Mouse (Mus musculus): Measurements from ENCODE around the gene 4931406P16Rik. TPM values are rescaled to one million over a fixed set of nuclear protein-coding genes. Genes with fewer than 3 reads are reported as not detected.
"Not testable (repeated sequence)": the region's sequence is repeated elsewhere in the genome, so short reads cannot be mapped to it uniquely, and the experiment has no call there.

Gene 4931406P16Rik
- total RNA-seq (2021), result 10 to 100 TPM; 57.4 to 79.6 TPM
- long read RNA-seq, experiment 1, partial matches to known transcripts, result 0 of 4 reads
- long read RNA-seq, experiment 1, other reads (novel, unspliced or antisense), result 4 of 4 reads
- long read RNA-seq, experiment 2, partial matches to known transcripts, result 1 of 4 reads
- long read RNA-seq, experiment 2, other reads (novel, unspliced or antisense), result 2 of 4 reads

DNA sequence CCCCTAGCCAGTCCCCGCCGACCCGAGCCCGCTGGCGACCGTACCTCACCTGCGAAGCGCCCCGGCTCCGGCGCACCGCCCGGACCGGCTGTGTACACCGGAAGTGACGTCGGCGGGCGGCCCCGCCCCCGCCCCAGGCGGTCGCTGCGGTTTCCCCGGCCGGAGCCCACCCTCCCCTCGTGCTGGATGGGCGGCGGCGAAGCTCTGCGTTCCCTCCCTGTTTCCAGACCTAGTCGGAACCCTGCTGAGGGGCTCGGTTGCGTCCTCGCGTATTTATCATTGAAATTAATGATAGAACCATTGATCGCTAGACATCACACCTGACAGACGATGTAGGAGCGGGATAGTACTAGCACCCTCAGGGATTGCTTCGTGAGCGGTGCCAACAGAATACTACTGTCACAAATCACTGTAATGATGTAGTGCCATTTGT lies at the start of gene 4931406P16Rik:
4931406P16Rik (minus strand) TSS at position 109 of the 433 bp plus-strand sequence.
- DNase-seq, result peak; percentile 89 to 93

DNA sequence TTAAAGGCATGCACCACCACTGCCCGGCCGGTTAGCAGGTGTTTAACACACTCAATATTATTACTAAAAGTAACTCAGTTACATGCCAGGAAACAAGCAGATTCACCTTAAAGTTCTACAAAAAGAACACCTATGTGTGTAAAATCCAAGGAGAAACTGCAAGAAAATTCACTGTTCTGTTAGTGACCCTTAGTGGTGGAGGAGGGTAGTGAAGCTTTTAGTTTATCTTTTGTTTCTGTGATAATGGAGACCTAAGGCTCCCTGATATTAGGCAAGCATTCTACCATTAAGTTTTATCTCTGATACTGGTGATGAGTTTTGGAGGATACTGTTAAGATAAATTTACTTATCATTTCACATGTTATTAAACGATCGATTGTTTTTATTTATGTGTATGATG lies 42.3 kb upstream of the 4931406P16Rik start:
- no peak for DNase-seq

DNA sequence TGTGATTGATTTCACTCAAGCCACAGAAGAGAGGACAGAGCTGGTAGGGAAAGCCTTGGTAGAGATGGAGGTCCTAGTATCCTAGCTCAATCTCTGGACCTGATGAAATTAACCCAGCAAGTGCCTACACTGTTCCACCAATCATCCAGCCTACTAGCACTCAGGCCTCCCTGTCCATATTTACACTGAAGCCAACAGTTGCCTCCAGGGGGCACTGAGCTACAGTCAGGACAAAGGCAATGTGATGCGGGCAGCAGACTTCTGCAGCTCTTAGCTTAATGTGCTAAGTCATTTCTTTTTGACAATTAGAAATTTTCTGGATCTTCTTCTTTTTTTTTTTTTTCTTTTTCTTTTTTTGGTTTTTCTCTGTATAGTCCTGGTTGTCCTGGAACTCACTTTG lies 38.6 kb upstream of the 4931406P16Rik start:
- peak in 1 of 2 experiments; percentile 31 for DNase-seq

DNA sequence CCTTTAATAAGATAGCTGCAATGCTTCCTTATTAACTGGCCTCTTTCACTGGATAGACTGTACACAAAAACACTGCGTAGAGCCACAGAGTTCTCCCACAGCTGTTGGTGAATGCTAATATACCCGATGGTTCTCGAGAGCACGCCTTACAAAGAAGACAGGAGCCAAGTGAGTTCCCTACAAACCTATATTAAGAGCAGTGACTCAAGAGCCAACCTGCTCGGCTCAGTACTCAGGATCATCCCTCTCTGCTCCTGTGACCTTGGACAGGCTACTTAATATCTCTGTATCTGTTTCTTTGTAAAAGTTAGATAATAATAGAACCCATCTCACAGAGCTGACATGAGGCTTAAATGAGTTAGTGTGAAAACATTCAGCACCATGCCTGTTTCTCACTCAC lies 36.8 kb upstream of the 4931406P16Rik start:
- DNase-seq, result no peak

DNA sequence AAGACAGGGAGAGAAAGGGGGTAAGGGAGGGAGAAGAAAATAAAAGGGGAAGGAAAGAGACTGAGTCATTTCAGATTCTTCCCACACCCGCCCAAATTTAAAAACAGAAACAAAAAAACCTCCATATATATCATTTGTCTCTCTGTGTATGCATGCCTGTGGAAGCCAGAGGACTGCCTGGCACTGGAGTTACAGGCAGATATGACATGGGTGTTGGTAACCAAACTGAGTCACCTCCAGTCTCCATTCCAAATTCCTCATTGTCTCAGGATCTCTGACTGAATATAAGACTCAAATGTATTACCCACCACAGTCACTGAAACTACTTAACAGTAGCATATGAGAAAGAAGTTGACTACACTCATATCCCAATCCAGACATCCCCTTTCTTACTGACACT lies 34.7 kb upstream of the 4931406P16Rik start:
- DNase-seq, result no peak

DNA sequence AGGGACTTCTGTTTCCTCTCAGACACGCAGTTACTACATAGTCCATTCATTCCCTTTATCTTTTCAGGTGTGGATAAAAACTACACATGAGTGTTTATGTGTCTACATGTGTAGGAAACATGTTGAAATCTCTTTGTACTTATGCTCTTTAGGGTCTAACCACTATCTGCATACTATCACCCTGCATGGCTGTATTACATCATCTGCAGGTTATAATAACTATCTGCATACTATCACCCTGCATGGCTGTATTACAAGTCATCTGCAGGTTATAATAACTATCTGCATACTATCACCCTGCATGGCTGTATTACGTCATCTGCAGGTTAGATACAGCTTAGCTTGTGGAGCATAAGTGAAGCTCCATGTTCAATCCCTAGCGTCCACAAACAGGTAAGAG lies 33.7 kb upstream of the 4931406P16Rik start:
- DNase-seq, result no peak

DNA sequence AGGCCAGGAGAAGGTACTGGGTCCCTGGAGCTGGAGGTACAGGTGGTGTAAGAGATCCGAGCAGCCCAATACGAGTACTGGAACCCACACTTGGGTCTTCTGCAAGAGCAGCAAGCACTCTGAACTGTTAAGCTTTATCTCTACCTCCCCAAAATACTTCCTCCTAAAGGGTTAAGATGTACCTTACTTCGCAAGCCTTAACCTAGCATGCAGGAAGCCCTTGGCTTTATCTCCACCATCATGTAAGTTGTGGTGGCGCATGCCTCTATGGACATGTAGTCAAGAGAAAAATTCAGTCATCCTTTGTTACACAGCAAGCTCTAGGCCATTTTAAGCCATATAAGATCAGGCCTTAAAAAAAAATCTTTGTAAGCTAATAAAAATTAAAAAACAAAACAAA lies 33.2 kb upstream of the 4931406P16Rik start:
- DNase-seq, result no peak

DNA sequence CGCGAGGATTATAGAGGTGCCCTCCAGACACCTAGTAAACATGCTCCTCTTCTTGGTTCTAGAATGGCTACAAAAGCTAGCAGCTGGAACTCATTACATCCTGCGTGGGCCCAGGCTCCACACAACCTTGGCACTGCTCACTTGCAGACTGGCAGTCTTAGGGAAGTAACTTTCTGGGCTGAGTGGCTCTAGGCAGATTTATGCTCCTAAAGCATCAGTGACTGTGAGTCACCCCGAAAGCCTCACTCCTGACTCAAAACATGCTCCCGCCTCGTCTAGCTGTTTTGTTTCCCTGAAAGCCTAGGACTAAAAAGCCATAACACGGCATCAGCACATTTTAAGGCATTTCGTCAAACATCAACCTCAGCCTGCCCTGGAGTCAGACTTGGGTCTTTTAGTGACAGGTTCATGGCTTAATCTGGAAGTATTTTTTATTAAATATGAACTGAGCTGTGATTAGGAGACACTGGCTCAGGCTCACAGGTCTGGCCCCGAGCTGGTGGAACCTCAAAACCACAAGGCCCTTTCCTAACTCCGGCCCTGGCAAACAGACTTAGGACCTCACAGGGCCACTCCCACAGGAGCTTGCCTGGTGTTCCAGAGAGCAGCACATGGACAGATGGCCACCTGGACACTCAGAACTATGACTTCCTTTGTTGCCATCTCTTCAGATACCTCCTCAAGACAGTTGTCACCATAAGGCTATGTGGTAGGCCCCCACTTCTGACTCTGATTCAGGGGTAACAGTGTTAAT lies 28.9 kb upstream of the 4931406P16Rik start:
- DNase-seq, result peak; percentile 64 to 70

DNA sequence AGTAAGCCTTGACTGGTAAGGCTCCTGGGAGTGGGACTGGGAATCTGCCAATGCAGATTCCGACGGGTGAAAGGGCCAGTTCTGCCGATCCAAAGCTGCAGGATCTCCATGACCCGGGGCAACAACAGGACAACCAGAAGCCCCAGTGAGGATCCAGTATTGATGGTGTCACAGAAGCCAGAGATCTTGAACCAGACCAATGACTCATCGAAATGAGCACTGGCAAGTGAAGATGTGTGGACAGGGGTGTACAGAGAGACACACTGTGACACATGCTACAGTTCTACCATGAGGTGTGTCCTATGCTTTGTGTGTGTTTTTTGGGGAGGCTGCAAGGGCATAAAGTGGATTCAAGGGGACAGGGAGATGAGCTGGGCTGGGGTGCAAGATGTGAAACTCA lies 27.5 kb upstream of the 4931406P16Rik start:
- no peak for DNase-seq

DNA sequence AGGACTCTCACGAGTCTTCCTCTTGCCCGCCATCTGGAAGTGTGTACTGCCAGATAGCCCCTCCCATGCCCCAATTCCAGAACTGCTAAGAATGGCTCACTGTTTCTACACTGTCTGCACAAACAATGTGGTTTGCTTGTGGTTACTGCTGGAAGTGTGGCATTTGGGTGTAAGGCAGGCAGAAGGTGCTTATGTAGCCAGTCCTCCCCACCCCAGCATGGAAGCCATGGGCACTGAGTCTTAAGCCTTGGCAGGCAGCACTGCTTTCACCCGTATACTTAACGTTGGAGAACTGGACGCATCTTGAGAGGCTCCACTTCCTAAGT lies 25.8 kb upstream of the 4931406P16Rik start:
- no peak for DNase-seq

DNA sequence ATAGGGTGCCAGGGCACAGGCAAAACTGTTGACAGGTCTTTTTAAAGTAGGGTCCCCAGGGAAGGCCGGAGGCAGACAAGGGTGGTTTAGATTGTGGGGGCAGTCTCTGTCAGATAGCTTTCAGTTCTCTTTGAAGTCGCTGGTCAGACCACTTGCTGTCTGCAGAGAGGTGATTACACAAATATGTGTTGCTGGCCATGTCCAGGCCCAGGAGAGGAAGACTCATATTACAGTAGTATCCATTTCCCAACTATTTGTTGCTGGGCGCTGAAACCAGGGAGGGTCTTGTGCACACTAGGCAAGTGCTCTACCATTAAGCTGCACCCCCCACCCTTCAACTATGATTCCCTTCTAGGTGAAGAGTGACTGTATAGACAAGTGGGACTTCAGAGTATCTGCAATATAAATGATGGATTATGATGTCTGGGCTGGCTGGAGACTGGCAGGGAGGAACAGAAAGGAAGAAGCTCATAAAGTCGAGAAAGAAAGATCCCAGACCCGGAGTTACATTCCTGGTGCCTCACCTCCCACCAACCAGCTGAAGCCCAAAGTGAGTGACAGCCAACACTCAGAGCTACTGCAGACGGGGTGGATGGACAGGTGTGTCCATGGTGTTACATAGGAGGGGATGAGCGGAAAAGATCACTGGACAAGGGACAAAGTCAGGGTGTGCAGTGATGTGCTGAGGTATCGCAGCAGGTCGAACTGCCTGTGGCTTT lies 25.3 kb upstream of the 4931406P16Rik start:
- no peak for DNase-seq

DNA sequence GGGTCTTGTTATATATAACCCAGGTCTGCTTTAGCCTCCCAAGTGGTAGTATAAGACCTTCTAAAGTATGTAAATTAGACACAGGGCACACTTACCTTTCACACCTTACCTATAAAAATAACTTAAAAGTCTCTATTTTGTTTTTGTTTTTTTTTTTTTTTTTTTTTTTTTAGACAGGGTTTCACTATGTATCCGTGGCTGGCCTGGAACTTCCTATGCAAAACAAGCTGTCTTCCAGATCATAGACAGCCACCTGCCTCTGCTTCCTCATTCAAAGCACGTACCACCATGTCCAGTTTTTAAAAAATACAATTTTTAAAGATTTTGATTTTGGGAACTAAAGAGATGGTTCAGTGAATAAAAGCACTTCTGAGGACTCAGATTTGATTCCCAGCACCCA lies 23.9 kb upstream of the 4931406P16Rik start:
- no peak for DNase-seq

DNA sequence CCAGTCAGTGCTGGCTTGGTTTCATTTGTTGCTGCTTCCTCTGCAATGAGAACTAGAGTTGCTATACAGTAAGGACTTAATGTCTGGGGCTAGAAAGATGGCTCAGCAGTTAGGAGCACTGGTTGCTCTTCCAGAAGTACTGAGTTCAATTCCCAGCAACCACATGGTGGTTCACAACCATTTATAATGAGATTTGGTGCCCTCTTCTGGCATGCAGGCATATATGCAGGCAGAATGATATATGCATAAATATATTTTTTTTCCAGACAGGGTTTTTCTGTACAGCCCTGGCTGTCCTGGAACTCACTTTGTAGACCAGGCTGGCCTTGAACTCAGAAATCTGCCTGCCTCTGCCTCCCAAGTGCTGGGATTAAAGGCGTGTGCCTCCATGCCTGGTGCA lies 23.2 kb upstream of the 4931406P16Rik start:
- not testable (repeated sequence) for DNase-seq

DNA sequence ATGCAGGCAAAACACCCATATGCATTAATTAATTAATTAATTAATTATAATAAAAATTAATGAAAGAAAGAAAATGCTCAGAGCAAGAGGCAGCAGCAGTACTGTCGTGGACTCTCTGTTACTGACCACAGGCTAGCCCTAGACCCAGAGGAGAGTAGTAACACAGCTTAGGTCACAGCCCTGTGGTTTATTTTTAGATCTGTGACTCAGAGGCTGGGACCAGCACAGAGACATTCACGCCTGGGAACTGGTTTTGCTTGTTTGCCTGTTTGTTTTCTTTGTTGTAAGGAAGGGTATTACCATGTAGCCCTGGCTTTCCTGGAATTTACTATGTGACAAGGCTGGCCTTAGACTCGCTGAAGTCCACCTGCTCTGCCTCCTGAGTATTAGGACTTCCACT lies 14.1 kb upstream of the 4931406P16Rik start:
- DNase-seq, result peak in 1 of 2 experiments; percentile 41

DNA sequence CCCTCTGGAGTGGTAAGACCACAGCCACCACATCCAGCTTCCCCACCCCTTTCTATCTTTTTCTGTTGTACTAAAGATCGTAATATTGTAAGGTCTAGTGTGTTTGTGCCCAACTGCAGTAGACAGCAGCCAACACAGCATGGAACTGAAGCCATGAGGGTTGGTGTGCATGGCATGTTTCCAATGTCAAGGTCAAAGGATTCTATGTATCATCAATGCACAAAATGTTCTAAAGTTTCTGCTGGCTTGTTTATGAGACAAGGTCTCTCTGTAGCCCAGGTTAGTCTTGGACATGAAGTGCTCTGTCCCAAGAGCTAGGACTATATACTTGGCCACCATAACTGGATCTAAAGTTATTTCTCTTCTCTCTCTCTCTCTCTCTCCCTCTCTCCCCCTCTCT lies 11.5 kb upstream of the 4931406P16Rik start:
- DNase-seq, result no peak

DNA sequence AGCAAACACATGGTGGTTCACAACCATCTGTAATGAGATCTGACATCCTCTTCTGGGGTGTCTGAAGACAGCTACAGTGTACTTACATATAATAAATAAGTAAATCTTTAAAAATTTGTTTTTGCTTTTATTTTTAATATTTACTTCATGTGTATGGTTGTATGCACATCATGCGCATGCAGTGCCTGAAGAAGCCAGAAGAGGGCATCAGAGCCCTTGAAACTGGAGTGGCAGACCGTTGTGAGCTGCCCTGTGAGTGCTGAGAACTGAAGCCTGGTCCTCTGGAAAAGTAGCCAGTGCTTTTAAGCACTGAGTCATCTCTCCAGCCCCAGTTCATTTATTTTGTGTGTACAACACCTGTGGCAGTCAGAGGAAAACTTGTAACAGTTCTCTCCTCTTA lies 10.7 kb upstream of the 4931406P16Rik start:
- no peak for DNase-seq

DNA sequence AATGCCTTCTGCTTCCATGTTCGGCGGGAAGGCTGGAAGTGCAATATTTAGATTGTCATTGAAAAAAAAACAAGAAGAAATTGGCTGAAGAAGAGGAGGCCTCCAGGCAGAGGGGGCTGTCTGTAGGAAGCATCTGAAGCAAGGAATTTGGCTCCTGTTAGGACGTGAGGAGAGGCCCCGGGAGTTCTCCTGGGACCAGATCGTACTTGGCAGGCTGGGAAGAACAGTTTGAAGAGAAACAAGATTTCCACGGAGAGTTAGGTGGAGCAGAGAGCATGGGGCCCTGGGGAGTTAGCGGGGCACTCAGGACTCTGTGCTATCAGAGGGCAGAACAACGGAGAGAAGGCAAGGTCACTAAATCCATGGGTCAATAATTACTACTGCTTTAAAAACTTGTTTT lies 10.0 kb upstream of the 4931406P16Rik start:
- DNase-seq, result peak; percentile 10 to 57

DNA sequence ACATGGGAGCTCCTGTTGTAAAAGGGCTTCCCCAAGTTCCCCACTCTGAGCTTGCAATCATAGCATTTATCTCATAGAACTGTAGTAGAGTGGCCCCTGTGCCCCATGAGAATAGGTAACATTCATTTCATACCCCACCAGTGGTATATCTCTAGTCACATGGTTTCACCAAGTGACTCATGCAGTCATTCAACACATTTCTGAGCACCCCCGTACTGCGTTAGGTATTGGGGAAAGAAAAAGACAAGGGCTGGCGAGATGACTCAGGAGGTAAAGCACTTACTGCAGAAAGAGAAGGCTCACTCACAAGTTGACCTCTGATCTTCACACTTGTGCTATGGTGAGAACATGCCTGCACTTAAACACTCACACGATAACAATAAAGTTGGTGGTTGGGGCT lies 8.6 kb upstream of the 4931406P16Rik start:
- no peak for DNase-seq

DNA sequence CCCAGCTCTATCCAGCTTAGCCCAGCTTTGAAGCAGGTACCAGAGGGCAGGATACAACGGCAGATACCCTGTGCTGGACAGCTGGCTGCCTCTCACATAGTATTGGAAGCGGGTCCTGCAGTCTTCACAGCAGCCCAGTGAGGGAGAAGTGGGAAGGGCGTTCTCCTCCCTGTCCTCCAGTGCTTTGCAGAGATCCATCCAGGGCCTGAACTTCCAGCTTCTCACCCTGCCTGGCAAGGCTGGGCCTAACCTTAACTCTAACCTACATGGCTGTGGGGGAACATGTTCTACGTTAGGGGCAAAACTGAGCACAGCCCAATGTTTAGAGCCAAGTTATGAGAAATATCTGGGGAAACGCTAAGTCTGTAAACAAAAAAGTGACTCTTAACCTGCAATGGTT lies 7.8 kb upstream of the 4931406P16Rik start:
- no peak for DNase-seq

DNA sequence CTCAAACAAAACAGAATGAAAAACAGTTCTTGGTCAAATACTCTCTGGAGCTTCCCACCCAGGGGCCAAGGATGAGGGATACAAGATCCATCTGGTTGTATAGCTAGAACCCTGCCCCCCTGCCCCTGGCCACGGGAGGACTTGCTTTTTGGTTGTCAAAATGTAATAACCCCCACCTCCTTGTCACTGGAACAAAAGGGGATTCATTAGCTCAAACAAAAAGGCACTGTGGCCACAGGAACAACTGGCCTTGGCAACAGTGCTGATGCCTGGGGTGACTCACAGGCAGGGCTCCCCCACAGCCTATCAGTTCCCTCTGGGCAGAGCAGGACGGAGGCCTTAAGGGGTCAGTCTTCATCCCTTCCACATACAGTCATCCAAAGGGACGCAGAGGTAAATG lies 6.6 kb upstream of the 4931406P16Rik start:
- peak; percentile 76 for DNase-seq

DNA sequence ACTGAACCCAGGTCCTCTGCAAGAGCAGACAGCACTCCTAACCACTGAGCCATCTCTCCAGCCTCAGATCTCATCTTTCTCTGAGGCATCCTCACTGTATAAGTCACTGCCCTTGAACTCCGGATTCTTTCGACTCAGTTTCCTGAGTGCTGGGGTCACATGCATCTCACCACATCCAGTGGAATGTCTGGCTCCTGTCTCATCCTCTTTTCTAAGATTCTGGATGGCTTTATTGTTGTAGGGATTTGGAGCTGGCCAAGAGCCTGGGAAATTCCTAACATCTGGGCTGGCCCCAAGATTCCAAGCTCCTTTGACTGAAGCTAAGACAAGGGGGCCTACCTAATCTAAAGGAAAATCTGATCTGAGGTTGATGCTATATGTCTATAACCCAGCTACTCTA lies 5.8 kb upstream of the 4931406P16Rik start:
- no peak for DNase-seq

DNA sequence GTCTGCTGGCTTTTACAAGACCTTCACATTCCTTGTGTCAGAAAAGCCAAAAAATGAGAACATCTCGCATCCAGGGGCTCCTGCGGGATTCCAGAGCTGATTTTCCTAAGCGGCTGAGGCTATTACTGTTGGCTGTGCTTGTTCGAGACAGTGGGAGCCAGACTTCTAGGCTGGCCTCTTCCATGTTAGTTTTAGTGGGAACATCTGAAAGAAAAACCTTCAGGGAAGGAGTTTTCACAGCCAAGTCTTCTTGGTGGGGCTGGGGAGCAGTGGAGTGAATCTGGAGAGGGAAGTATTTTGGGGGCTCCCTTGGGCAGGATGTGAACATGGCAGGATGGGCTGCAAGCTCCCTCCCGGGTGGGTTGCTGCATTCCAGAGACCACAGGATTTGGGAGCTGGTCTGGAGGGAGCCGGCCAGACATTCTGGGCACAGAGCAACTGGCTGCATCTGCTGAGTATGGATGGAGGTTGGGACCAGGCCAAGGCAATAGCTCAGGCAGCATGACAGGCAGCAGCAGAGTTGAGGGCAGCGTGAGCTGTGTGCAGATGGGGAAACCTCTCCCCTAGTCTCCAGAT lies 4.6 kb upstream of the 4931406P16Rik start:
- DNase-seq, result peak; percentile 72 to 78
